Mouse (Mus musculus): ENCODE data around the gene Fyb. TPM values are rescaled to one million over a fixed set of nuclear protein-coding genes. Genes with fewer than 3 reads are reported as not detected.

Fyb gene
- total RNA-seq, 2 experiments from 2014 or later = 22.6 to 32.0 TPM

- ATAC-seq (replicated peaks; ENCODE audit: poor library complexity, severe bottlenecking) = no peak
Observed at GRCm38 (mm10) chr15:6642223-6642622, 119.6 kb downstream of the Fyb start.

GRCm38 (mm10) chr15:6645498-6645897, 122.8 kb downstream of the Fyb start:
- ATAC-seq (replicated peaks; ENCODE audit: poor library complexity, severe bottlenecking) = no peak

GRCm38 (mm10) chr15:6647066-6647465, 124.4 kb downstream of the Fyb start:
- ATAC-seq (replicated peaks; ENCODE audit: poor library complexity, severe bottlenecking) = no peak

GRCm38 (mm10) chr15:6648757-6649403, 126.2 kb downstream of the Fyb start:
- ATAC-seq (replicated peaks; ENCODE audit: poor library complexity, severe bottlenecking) = no peak

GRCm38 (mm10) chr15:6653046-6653445, 130.4 kb downstream of the Fyb start:
- no peak for ATAC-seq (replicated peaks; ENCODE audit: poor library complexity, severe bottlenecking)

- no peak for ATAC-seq (replicated peaks; ENCODE audit: poor library complexity, severe bottlenecking)
Observed at GRCm38 (mm10) chr15:6658081-6658480, 135.4 kb downstream of the Fyb start.

GRCm38 (mm10) chr15:6661951-6662350, 139.3 kb downstream of the Fyb start:
- no peak for ATAC-seq (replicated peaks; ENCODE audit: poor library complexity, severe bottlenecking)

GRCm38 (mm10) chr15:6663991-6664390, 141.3 kb downstream of the Fyb start:
- no peak for ATAC-seq (replicated peaks; ENCODE audit: poor library complexity, severe bottlenecking)

GRCm38 (mm10) chr15:6666072-6666471, 143.4 kb downstream of the Fyb start:
- no peak for ATAC-seq (replicated peaks; ENCODE audit: poor library complexity, severe bottlenecking)

- ATAC-seq (replicated peaks; ENCODE audit: poor library complexity, severe bottlenecking) = no peak
Observed at GRCm38 (mm10) chr15:6668793-6669437, 146.3 kb downstream of the Fyb start.

GRCm38 (mm10) chr15:6678479-6678878, 155.8 kb downstream of the Fyb start:
- no peak for ATAC-seq (replicated peaks; ENCODE audit: poor library complexity, severe bottlenecking)

GRCm38 (mm10) chr15:6702164-6702563, 179.5 kb downstream of the Fyb start:
- 0 out of 2 replicates have a peak, but pooled peaks have one; percentile 33 for ATAC-seq (replicated peaks; ENCODE audit: poor library complexity, severe bottlenecking)

- ATAC-seq (replicated peaks; ENCODE audit: poor library complexity, severe bottlenecking) = peak; percentile 64
Observed at GRCm38 (mm10) chr15:6705351-6705901, 182.8 kb downstream of the Fyb start.

- 0 out of 2 replicates have a peak, but pooled peaks have one; percentile 12 for ATAC-seq (replicated peaks; ENCODE audit: poor library complexity, severe bottlenecking)
Observed at GRCm38 (mm10) chr15:6707551-6707935, 184.9 kb downstream of the Fyb start.

- peak; percentile 57 for ATAC-seq (replicated peaks; ENCODE audit: poor library complexity, severe bottlenecking)
Observed at GRCm38 (mm10) chr15:6707936-6708525, 185.4 kb downstream of the Fyb start, which contains the start of gene Rictor. Gene Rictor (plus strand): TSS chr15:6708379.

GRCm38 (mm10) chr15:6708526-6709441, 186.1 kb downstream of the Fyb start:
- ATAC-seq (replicated peaks; ENCODE audit: poor library complexity, severe bottlenecking) = peak; percentile 17

- no peak for ATAC-seq (replicated peaks; ENCODE audit: poor library complexity, severe bottlenecking)
Observed at GRCm38 (mm10) chr15:6709618-6710017, 187.0 kb downstream of the Fyb start.

GRCm38 (mm10) chr15:6710341-6710740, 187.7 kb downstream of the Fyb start:
- ATAC-seq (replicated peaks; ENCODE audit: poor library complexity, severe bottlenecking) = no peak

- no peak for ATAC-seq (replicated peaks; ENCODE audit: poor library complexity, severe bottlenecking)
Observed at GRCm38 (mm10) chr15:6711226-6711625, 188.6 kb downstream of the Fyb start.

Measured in granulocyte monocyte progenitor cell, adult 5-6 weeks (primary cell).